Mouse (Mus musculus) T-helper 1 cell (primary cell): ENCODE data around the gene Neb.

ENCODE experiments used
- in situ Hi-C: fragments of 300-600 bp; cut with MboI, MseI; formaldehyde crosslinking; loops from one replicate; pipeline ENCODE4 v1.15.1; 2025; ENCODE audit warnings: high pct_unique_total_duplicates

Neb gene

DNA sequence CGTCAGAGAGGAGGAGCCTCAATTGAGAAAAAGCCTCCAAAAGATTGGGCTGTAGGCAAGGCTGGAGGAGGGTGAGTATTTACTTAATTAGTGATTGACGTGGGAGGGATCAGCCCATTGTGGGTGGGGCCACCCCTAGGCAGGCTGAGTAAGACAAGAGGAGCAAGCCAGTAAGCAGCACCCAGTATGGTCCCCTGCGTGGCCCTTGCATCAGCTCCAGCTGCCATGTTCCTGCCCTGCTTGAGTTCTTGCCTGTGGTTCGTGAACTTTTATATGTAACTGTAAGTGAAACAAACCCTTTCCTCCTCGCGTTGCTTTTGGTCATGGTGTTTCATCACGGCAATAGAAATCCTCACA lies at the start of gene Neb:
TSS of gene Neb (minus strand) at position 27 of the 357 bp plus-strand sequence.
- in situ Hi-C loops, result no loop called here

DNA sequence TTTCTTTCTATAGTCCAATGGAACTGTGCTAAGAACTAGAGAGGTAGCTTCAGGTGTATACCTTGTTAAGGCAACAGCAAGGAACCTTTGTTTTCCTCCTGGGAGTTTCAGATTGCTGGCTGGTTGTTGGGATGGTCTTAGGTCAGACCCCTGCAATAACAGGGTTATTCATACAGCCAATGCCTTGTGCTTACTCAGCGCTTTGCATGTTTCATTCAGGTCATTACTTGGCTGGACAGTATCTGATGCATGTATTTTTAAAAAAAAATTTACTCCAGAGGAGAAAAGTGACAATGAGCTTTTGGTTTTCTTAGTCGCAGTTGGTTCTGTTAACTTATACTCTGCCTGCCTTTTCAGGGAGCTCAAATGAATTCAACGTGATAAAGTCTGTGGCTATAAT lies 49.1 kb upstream of the Neb start:
- in situ Hi-C loops, result no loop called here

DNA sequence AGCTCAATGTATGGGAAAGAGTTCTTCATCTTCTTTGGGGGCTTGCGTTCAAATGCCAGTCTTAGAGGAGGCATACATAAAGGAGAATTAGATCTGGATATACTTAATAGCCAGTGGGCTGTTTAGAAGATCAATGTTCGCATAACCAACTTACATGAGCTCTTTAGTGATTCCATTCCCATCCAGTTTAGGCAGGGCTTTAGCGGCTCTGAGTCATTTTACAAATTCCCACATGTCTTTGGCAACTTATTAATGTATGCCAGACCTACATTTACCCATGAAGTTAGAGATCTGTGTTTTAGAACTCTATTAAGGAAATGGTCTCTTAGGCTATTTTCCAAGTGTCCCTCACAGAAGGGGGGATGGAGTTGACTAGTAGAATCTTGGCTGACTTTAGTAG lies 47.8 kb upstream of the Neb start:
- in situ Hi-C loops, result no loop called here

DNA sequence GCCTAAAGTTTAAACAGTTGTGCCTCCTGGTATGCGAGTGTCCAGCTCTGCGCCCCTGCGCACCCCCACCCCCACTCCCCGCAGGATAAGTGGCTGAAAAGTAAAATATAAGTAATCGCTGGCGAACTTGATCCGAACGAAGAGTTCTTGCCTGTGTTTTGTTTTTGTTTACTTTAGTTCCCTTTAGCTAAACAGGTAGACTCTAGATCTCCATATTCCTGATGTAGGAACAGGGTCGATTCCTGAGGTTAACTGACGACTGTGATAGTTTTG lies 47.2 kb upstream of the Neb start:
- in situ Hi-C loops, result no loop called here

DNA sequence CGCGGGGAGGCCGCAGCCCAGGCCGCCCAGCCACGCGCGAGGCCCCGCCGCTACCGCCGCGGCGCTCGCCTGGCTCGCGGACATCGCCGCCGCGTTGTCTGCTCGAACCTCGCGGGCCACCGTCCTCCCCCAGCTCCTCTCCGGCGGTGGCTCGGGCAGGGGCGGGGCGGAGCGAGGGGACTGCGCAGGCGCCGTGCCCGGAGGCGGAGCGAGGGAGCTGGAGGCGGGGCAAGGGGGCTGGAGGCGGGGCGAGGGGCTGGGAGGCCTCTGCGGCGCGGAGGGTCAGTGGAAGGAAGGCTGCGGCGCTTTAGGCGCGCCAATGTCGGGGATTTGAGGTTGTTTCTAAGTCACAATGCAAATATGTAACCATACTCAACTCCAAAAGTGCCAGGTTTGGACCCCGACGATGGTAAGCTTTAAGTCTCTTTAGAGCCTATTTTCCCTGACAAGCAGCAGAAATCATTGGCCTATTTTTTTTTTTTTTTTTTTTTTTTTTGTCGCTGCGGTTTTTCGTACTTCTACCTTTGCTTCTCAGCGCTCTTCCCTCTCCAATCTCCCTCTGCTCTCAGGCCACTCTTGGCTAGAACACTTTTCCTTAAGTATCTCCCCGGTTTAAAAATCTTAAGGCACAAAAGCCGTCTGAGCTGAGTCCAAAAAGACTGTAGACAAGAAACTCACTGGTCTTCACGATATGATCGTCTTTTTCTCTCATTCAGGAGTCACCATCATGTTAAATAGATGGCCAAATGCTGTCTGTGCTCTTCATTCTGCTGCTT lies 46.7 kb upstream of the Neb start, which contains the start of gene Arl5a:
TSS of gene Arl5a (minus strand) at position 155 of the 776 bp plus-strand sequence.
- in situ Hi-C loops, result no loop called here

DNA sequence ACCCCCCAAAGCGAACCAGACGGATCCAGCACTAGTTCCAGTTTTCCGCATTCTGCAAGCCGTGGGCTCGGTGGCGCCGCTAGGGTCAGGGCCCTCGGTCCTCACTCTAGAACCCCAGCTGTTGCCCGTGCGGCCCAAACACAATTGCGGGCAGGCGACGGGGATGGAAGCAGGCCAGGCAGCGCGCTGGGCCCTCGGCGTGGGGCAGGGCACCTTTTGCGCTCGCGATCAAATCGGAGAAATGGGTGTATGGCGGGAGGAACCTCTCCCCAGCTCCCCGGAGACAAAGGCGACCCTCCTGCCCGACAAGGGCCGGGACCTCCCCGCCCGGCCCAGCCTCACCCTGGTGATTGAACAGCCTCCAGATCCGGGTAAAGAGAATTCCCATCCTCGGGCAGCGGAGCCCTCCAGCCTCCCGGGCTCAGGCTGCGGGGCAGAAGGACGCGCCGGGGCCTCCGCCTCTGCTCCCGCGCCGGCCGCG lies 46.0 kb upstream of the Neb start:
- in situ Hi-C loops, result no loop called here

DNA sequence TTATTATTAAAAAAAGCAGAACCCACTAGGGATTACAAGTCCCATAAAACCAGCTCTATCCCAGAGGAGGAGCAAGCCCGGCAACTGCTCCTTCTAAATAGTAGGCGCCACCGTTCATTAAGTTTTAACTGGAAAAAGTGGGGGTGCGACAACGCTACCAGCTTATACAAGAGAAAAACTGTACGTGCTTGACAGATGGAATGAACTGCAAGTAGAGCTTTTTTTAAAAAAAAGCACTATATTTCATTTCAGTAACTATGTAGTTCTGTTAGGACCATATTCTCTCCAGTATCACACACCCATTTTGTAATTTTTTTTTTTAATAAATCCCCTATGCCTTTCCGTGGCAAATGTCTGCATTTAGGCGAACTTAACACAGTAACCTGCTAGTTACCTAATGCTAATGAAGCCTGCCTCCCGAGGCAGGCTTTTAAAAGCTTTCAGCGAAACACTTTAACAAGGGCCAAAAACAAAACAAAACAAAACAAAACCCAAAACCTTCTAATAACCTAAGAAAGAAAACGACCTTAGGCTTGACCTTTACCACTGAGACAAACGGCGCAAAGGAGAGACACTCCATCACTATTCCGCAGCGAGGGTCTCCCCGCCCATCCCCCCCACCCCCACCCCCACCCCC lies 45.5 kb upstream of the Neb start:
- in situ Hi-C loops, result no loop called here

DNA sequence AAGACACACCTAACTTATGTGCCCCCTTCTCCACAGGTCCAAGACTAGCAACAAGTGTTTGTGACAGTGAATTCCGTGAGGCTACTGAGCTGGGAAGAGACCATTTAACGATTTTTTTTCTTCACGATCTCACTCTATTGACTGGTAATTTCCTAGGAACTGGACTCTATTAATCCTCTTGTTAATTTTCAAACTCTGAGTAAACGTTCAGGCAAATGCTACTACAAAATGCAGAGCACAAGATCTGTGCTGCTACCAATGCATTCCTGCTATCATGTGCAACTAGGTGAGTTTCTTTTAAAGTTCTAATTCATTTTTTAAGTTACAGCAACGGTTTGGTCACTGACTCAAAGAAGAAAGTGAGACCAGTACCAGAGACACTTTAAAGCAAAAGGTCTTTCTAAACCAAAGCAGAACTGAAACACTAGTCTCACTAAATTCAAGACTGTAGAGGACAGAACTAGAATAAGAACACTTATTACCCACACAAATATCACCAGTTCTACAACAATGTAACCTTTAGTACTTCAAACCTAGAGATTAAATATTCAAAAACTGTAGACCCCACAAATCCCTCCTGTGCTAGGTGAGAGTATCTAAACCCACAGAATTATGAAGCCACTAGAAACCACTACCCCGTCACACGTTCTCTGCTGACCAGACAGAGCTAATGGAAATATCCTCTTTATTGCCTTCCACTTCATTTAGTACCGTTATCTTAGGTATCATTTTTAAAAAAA lies 44.8 kb upstream of the Neb start:
- in situ Hi-C loops, result no loop called here

DNA sequence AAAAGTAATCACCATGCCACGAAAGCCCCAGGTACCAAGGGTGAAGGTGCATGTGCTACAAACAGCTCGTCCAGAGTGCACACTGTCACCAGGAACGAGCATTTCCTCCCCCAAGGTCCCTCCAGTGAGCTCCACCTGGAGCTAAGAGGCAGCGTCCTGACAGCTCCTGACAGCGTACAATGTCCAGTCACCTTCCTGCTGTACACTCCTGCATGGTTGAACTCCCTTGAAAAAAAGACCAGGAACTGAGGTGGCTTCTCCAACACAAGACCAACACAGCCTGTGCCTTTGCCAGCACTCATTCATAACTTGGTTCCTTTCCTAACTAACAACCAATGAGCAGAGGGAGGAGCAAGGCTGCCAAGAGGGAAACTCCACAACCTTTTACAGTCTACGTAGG lies 42.9 kb upstream of the Neb start:
- in situ Hi-C loops, result no loop called here

DNA sequence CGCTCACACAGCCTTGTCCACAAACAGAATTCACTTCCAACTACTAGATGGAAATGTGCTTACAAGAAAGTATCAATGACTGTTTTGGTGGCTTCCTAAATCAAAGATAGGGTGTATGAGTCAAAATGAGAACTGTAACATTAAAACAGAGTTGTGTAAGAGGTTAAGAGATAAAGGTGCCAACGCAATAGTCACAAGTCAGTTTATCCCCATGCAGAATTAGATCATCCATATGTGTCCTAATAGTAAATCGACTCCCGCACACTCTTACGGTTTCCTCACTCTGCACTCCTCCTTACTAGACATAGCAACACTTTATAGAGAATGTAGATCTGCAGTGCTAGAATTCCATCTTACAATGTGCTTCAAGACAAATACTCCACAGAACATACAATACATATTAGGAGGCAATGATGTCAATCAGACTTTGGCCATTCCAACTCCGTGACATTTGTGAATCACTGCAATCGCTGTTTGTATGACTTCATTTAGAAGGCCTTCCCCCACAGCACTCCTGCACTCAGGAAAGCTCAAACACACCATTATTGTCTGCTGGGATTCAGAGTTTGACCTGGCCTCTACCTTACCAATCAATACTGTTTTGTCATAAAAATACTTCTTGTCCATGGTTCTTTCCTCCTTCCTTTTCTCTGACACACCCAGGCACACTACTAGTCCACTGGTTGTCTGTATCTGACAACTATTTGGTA lies 41.9 kb upstream of the Neb start:
- in situ Hi-C loops, result no loop called here

DNA sequence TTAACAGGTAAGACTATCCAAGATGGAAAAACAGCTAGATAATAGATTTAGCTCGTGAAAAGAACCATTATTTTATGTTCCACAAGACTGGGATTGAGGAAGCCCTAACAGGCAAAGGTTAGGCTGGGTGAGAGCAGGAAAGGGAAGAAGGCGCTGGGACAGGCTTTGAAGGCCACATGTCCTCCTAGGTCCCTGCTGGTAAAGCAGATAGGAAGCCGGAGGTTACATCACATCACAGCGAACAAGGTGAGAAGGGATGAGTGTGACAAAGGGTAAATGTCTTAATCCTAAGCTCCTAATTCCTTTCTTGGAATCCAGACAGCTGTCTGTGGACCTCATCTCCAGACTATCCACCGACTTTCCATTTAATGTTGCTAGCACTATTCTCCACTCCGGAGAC lies 41.0 kb upstream of the Neb start:
- in situ Hi-C loops, result loop anchor here (5.0 to 10.0 kb wide), 2 partner anchors 112 to 186 kb away; no protein-coding TSS in a partner anchor

DNA sequence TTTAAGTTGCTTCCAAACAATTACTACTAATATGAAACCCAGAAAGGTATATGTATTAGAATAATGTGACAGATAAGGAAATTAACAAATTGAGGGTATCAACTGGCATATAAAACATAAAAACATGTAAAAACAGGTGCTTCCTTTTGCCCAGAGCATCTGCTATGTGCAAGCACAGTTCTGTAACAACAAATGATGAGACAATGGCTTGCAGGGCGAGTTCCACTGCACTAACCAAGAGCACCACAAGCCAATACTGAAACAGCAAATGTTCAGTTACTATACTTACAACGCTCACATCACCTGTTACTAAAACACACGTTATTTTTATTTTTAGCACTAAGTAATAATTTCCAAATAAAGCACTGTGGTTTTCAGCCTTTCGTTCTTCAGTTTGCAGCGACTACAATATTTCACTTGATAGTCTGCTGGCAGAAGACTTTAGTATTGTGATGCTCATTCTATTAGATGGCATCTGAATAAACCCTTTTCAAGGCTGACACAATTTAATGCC lies 34.3 kb upstream of the Neb start:
- in situ Hi-C loops, result loop anchor here (10.0 kb wide), 1 partner anchor 192 kb away; no protein-coding TSS in a partner anchor

DNA sequence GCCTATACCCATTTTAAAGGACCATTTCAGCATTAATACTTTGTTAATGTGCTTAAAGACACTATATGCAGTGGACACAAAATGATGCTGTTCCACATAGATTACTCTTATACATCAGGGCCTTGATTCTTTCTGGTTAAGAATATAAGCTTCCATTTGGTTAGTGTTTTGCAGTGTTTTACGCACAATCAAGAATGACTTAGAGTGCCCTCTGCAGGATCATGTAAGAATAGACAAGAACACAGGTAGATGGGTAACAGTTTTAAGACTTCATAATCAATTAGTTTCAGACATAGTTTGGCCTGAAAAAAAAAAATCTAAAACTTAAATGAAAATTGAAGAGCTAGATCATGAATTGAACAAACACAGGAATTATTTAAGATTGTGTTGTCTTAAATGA lies 28.2 kb upstream of the Neb start:
- in situ Hi-C loops, result no loop called here

DNA sequence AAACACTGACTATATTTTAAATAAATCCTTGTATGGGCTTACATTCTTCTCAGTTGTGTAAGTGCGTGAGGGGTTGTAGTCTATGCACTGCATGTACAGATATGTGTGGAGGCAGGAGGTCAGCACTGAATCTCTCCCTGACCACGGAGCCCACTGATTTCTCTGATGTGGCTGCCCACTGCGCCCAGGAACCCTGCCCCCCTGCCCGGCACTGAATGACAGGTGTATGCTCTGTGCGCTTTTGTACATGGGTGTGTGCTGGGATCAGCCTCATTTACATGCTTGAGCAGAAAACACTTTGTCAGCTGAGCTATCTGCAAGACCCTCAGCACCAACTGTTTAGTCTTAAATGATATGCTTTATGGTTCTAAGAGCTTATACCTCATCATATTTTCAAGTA lies 27.0 kb upstream of the Neb start:
- in situ Hi-C loops, result no loop called here

DNA sequence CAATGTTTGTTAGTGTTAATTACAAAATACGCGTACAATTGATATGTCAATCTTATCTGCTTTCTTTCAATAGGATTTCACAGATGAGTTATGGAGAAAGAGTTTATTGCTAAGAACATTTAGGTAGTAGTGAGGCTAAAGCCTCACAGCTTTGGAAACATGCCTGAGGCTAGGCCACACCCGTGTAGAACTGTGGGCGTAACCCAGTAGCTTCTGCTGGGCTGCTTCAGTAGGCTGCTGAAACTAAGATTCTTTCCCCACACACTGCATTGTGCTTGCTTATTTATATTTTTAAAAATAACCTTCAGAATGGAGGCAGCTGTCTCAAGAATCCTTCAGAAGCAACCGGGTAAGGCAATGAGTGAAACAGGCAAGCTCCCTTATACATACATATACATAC lies 16.3 kb upstream of the Neb start:
- in situ Hi-C loops, result no loop called here

DNA sequence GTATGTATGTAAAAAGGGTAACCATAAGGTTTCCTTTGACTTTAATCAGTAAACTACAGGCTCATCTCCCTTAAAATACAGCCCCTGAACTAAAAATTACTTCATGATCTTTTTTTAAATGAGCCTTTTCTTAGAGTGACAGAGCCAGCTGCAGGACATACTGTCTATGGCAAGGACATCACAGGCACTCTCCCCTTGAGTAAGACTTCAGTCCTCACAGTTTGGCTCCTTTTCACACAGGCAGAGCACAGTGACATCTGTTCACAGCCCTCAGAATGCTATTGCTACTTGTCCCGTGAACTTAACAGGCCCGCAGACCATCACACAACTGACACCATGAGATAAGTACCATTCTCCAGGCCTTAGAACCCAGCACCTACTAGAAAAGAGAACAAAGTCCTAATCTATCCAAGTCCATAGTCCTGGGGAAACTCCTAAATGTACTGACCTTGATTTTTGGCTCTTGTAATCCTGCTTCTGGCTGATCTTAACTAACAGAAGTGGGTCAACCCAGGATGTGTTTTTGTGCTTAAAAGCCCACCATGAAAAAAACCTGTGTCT lies 12.2 kb upstream of the Neb start:
- in situ Hi-C loops, result no loop called here

DNA sequence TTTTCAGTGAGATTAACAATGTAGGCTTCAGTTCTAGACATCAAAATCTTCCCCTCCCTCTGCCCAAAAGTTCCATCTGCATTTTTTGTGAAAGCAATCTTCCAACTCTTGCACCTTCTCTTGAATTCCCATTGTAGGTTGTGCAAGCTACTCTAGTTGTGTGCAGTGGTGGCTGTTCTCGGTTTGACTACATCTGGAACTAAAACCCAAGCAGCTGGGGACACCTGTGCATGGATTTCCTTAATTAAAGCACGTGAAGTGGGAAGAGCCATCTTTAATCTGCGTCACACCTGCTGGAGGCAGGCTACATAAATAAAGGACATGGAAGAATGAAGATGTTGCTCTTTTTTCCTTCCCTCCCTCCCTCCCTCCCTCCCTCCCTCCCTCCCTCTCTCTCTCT lies 11.7 kb upstream of the Neb start:
- in situ Hi-C loops, result no loop called here

DNA sequence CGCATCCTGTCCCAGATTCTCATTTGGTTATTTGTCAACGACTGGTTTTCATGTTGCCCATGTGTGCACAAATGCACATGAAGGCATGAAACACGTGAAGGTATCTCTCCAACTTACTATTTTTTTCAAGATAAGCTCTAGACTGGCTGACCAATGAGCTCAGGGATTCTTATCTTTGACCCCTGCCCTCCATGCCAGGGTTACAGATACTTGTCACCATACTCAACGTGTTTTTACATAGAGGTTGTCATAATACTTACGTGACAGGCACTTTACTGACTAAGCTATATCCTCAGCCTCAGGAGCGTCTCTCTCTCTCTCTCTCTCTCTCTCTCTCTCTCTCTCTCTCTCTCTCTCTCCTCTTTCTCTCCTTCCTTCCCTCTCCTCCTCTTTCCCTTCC lies 8.2 kb upstream of the Neb start:
- in situ Hi-C loops, result no loop called here

DNA sequence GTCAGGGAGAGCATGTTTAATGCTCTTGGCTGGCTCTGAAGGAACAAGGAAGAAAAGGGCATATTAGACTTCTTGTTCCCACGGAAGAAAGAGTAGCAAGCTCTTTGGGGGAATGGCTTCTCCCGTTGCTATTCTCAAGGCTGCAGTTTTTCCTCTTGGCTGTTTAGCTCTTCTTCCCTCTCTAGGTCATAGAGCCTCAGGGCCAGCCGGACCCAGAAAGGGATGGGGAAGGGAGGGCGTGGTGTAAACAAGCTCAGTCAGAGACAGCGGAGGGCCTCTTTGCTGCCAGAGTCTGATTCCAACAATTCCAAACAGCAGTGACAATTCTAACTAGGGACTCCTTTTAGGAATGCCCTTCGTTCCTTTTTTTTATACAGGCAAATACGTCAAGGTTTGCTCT lies 7.8 kb upstream of the Neb start:
- in situ Hi-C loops, result no loop called here

DNA sequence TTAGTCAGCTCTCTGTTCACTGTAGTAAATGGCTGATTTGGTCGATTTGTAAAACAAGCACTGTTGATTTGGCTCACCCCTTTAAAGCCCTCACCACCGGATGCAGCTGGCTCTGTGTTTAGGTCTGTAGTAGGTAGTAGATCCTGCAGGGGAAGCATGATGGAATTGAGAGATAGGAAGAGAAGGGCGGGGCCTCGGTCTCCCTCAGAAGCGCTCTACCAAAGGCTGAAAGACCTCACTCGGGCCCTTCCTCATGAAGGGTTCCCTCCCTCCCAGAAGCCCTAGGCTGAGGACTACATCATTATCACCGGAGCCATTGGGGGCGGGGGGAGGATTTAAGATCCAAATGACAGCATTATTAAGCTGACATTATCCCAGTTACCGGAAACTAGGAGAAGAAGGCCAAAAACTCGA lies 581 bp upstream of the Neb start:
- in situ Hi-C loops, result no loop called here

DNA sequence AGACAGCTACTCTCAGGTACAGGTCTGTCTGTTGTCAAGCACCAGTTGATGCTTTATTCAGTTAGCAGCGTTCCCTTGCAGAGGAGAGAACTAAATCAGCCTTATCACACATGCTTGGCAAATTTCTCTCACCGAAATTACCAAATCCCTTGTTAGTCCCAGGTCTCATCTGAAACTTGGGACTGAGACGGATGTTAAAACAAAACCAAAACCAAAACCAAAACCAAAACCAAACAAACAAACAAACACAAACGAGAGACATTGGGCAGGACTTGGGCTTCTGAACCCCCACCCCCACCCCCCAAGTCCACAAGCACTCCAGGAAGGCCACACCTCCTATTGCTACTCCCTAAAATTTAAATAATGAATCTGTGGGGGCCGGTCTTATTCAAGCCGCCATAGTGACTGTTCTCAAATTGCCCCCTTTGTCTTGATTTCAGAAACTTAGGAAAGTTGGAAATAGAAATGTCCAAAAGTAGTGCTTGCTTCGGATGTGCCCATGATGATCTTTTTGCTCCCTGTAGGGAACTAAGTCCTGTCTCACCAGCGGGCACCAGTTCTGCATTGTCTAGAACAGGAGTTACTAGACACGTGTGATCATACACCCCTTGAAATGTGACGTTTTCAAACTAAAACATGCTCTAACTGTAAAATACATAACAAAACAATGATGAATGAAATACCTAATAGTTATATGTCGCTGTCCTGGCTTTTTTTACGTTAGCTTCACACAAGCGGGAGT lies 397 bp downstream of the Neb start:
- in situ Hi-C loops, result no loop called here
